Mouse (Mus musculus) olfactory bulb, adult 2 months (tissue): ENCODE measurements at regions not wholly inside any gene's neighbourhood (a gene's known extent, or its start where the extent isn't known, plus 50 kb on each side); places are given as distances from the start of the nearest gene placed in this dataset.

Experiments used
- CTCF ChIP-seq: fragments of 200-500 bp; IDR thresholded peaks from 2 replicates; pipeline ENCODE4 v1.5.1; 2012; ENCODE audit warnings: low read depth, mild to moderate bottlenecking, low read length, moderate library complexity; ENCODE audit not compliant: insufficient read depth
- POLR2A ChIP-seq: fragments of 200-500 bp; IDR thresholded peaks from 2 replicates; pipeline ENCODE4 v1.6.1; 2012; ENCODE audit warnings: mild to moderate bottlenecking, low read depth, low read length, moderate library complexity; ENCODE audit not compliant: insufficient read depth

GRCm38 (mm10) chr9:6826581-6826980 is 357.7 kb downstream of the Dync2h1 start:
- no peak for TF ChIP-seq CTCF
- no peak for TF ChIP-seq POLR2A
